8 mouse cellular contexts compared by ENCODE assay signal in the genomic region with DNA sequence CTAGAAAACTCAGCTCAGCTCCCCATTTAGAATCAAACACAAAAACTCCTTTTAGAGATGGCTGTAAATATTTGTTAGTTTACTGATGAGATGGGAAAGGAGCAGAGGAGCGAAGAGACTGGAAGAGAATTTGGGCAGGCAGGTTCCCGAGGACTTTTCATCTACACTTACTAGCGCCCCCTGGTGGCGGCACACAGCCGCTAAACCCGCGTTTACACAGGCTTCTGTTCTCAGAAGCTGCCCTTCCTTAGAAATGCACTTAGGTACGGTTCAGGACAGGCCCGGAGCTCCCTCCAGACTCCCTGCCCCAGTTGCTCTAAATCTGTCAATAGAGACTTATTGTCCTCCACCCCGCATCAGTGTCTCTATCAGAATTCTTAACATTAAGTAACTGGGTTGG.
A peak's percentile ranks its signal among the peaks of the same experiment; 100 is the strongest.
DNase-seq lines count a peak whose midpoint lies in the region; ATAC-seq and TF ChIP-seq lines count a peak whose summit lies in the region.

No protein-coding gene starts in this region.

- no peak overlapping the region for H3K27ac ChIP-seq in heart, embryonic 12.5 days (ENCODE audit: poor library complexity, severe bottlenecking)
- H3K27ac ChIP-seq in lung, postnatal 0 days (ENCODE audit: low read length): no peak overlapping the region

- peak; percentile 41 for ATAC-seq in CD4-positive, CD25-positive, alpha-beta regulatory T cell, adult 4 months
- ATAC-seq in heart, embryonic 12.5 days (ENCODE audit: insufficient number of reproducible peaks, low FRiP score): no peak
- no peak for ATAC-seq in lung, postnatal 0 days

- no peaks in the 10 kb centered on the region for H3K4me1 ChIP-seq in heart, embryonic 12.5 days (replicated peaks)
- H3K4me1 ChIP-seq in lung, postnatal 0 days (ENCODE audit: insufficient read depth, low read depth, low read length): no peaks in the 10 kb centered on the region

- 6% methylated on average over 10 of the region's 10 CpGs for WGBS in heart, embryonic 12.5 days
- 6% methylated on average over 10 of the region's 10 CpGs for WGBS in lung, postnatal 0 days

- no peak overlapping the region for H3K4me3 ChIP-seq in heart, embryonic 12.5 days
- H3K4me3 ChIP-seq in lung, postnatal 0 days (ENCODE audit: low read depth, low read length): no peak overlapping the region

- H3K9me3 ChIP-seq in heart, embryonic 12.5 days (replicated peaks): no peaks in the 10 kb centered on the region
- no peaks in the 10 kb centered on the region for H3K9me3 ChIP-seq in lung, postnatal 0 days (ENCODE audit: low read length)

- no peak for TF ChIP-seq EP300 in lung, postnatal 0 days (IDR thresholded peaks at IDR 0.05)

- TF ChIP-seq CTCF in lung, postnatal 0 days (IDR thresholded peaks at IDR 0.05): peak; percentile 79

- no peaks in the 10 kb centered on the region for H3K36me3 ChIP-seq in heart, embryonic 12.5 days
- no peaks in the 10 kb centered on the region for H3K36me3 ChIP-seq in lung, postnatal 0 days (ENCODE audit: insufficient read depth, low read length)

- H3K4me2 ChIP-seq in heart, embryonic 12.5 days: peak overlapping the region; percentile 16; the same call in 1 of the 2 replicates
- H3K4me2 ChIP-seq in lung, postnatal 0 days (replicated peaks; ENCODE audit: low read depth, low read length): no peak overlapping the region

- no peak overlapping the region for H3K9ac ChIP-seq in heart, embryonic 12.5 days
- H3K9ac ChIP-seq in lung, postnatal 0 days (replicated peaks; ENCODE audit: low read depth): no peak overlapping the region

- no peaks in the 10 kb centered on the region for H3K27me3 ChIP-seq in heart, embryonic 12.5 days (replicated peaks)
- H3K27me3 ChIP-seq in lung, postnatal 0 days (replicated peaks; ENCODE audit: insufficient read depth, low read length): no peaks in the 10 kb centered on the region

- DNase-seq in adrenal gland, postnatal 14 days: peak; percentile 87
- peak; percentile 72 for DNase-seq in embryo, embryonic 9.5 days (ENCODE audit: extremely low spot score)
- DNase-seq in layer of hippocampus, adult 11-12 months (ENCODE audit: low spot score): peak; percentile 88
- peak; percentile 57 for DNase-seq in lung, postnatal 0 days (ENCODE audit: low spot score)
- peak; percentile 74 for DNase-seq in retina, postnatal 1 day
- DNase-seq in thymus, postnatal 4 days: peak; percentile 83
